Mouse (Mus musculus): ENCODE measurements around the gene Dnajc4.
A peak's percentile ranks its signal among the peaks of the same experiment; 100 is the strongest.

Dnajc4 gene

GRCm38 (mm10) chr19:6974211-6975205, 17.9 kb downstream of the Dnajc4 start, which contains the start of gene Ppp1r14b:
TSS of gene Ppp1r14b (plus strand) at chr19:6974968.
- peak; percentile 78 to 80 for DNase-seq

GRCm38 (mm10) chr19:6973581-6974190, 18.7 kb downstream of the Dnajc4 start:
- no peak for DNase-seq

- no peak for DNase-seq
Measured at GRCm38 (mm10) chr19:6972247-6972917, 20.0 kb downstream of the Dnajc4 start.

- DNase-seq = no peak
Measured at GRCm38 (mm10) chr19:6971644-6972043, 20.7 kb downstream of the Dnajc4 start.

GRCm38 (mm10) chr19:6970460-6971085, 21.8 kb downstream of the Dnajc4 start:
- no peak for DNase-seq

- peak; percentile 83 to 88 for DNase-seq
Measured at GRCm38 (mm10) chr19:6969665-6970381, 22.5 kb downstream of the Dnajc4 start.

- DNase-seq = no peak
Measured at GRCm38 (mm10) chr19:6969291-6969664, 23.1 kb downstream of the Dnajc4 start.

- DNase-seq = peak; percentile 30 to 36
Measured at GRCm38 (mm10) chr19:6968491-6969271, 23.7 kb downstream of the Dnajc4 start.

- no peak for DNase-seq
Measured at GRCm38 (mm10) chr19:6956461-6956860, 35.9 kb downstream of the Dnajc4 start.

GRCm38 (mm10) chr19:6955424-6955823, 36.9 kb downstream of the Dnajc4 start:
- no peak for DNase-seq

- peak; percentile 43 to 50 for DNase-seq
Measured at GRCm38 (mm10) chr19:6954046-6954445, 38.3 kb downstream of the Dnajc4 start.

GRCm38 (mm10) chr19:6952712-6953037, 39.7 kb downstream of the Dnajc4 start:
- no peak for DNase-seq

- DNase-seq = peak; percentile 41 to 48
Measured at GRCm38 (mm10) chr19:6951994-6952711, 40.2 kb downstream of the Dnajc4 start.

GRCm38 (mm10) chr19:6951381-6951968, 40.9 kb downstream of the Dnajc4 start:
- DNase-seq = peak; percentile 64 to 68

- peak in 1 of 2 experiments; percentile 29 for DNase-seq
Measured at GRCm38 (mm10) chr19:6950613-6951153, 41.7 kb downstream of the Dnajc4 start.

- no peak for DNase-seq
Measured at GRCm38 (mm10) chr19:6949951-6950350, 42.4 kb downstream of the Dnajc4 start.

GRCm38 (mm10) chr19:6949532-6949931, 42.8 kb downstream of the Dnajc4 start:
- no peak for DNase-seq

- no peak for DNase-seq
Measured at GRCm38 (mm10) chr19:6948186-6948585, 44.2 kb downstream of the Dnajc4 start.

GRCm38 (mm10) chr19:6947742-6948141, 44.6 kb downstream of the Dnajc4 start:
- DNase-seq = no peak

GRCm38 (mm10) chr19:6943709-6944108, 48.7 kb downstream of the Dnajc4 start:
- no peak for DNase-seq

Measured in B cell, adult 2 months (primary cell).